Mouse (Mus musculus): Measurements from ENCODE around the gene Pcyt1a. TPM values are rescaled to one million over a fixed set of nuclear protein-coding genes. Genes with fewer than 3 reads are reported as not detected.
"Not testable (repeated sequence)": the region's sequence is repeated elsewhere in the genome, so short reads cannot be mapped to it uniquely, and the experiment has no call there.

The Pcyt1a gene
- polyA plus RNA-seq, 1 experiment from 2014 or later, result 38.6 TPM

DNA sequence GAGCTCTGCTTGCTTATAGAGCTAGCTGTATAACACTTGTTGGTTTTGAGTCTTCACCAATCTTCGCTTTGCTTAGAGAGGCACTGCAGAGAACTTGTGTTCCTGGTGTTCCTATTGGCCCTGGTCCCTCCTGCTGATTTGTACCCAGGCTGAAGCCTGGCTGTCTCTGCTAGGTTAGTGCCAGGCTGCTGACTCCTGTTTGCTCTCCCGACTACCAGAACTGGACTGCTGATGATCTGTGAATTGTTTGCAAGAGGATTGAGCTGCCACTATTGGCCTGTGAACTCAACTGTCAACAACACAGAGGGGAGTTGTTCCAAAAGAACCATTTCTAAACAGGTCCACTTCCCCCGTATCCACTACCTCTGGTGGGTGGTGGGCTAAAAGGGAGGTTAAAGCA is 10.7 kb downstream of the Pcyt1a start:
- H3K9me3 ChIP-seq, result no peaks in the 10 kb centered on the region
- no peaks in the 10 kb centered on the region for H3K4me1 ChIP-seq (replicated peaks)
- no peak overlapping the region for H3K4me3 ChIP-seq
- DNase-seq (ENCODE audit: low spot score), result no peak
- H3K27ac ChIP-seq, result no peak overlapping the region
- peaks cover 11% of the 10 kb centered on the region; the same call in 1 of the 2 replicates for H3K36me3 ChIP-seq
- H3K27me3 ChIP-seq (ENCODE audit: insufficient read depth, poor library complexity, severe bottlenecking), result no peaks in the 10 kb centered on the region
- WGBS, result 90% methylated on average over 3 of the region's 3 CpGs

GRCm38 (mm10) chr16:32444615-32445014 is 13.9 kb downstream of the Pcyt1a start:
- DNase-seq (ENCODE audit: low spot score); H3K9me3 ChIP-seq; H3K4me3 ChIP-seq; H3K27ac ChIP-seq; H3K27me3 ChIP-seq (ENCODE audit: insufficient read depth, poor library complexity, severe bottlenecking); H3K4me1 ChIP-seq (replicated peaks): not testable (repeated sequence)
- peaks cover 11% of the 10 kb centered on the region; the same call in 1 of the 2 replicates for H3K36me3 ChIP-seq
- 88% methylated on average over 3 of the region's 3 CpGs for WGBS

DNA sequence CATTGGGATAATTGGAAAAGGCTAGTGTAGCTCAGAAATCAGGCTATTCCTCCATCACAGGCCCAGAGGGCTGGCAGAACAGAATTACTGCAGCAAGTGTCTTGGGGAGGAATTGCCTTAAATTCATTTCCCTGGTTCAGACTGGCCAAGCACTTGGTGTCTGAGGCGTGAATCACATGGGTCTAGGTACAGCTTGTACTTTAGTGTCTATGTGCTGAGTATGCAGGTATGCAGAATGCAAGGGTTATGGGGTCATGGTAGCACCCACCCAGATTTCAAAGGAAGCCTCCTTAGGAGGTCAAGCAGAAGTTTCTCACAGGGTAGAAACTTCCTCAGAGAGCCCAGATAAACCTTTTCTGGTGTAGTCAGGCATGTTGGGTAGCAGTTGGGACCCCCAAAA is 14.8 kb downstream of the Pcyt1a start:
- H3K4me3 ChIP-seq, result no peak overlapping the region
- no peaks in the 10 kb centered on the region for H3K9me3 ChIP-seq
- H3K27me3 ChIP-seq (ENCODE audit: insufficient read depth, poor library complexity, severe bottlenecking), result no peaks in the 10 kb centered on the region
- H3K4me1 ChIP-seq (replicated peaks), result no peaks in the 10 kb centered on the region
- no peak for DNase-seq (ENCODE audit: low spot score)
- 96% methylated on average over 1 of the region's 1 CpGs for WGBS
- peaks cover 11% of the 10 kb centered on the region; the same call in 1 of the 2 replicates for H3K36me3 ChIP-seq
- no peak overlapping the region for H3K27ac ChIP-seq

DNA sequence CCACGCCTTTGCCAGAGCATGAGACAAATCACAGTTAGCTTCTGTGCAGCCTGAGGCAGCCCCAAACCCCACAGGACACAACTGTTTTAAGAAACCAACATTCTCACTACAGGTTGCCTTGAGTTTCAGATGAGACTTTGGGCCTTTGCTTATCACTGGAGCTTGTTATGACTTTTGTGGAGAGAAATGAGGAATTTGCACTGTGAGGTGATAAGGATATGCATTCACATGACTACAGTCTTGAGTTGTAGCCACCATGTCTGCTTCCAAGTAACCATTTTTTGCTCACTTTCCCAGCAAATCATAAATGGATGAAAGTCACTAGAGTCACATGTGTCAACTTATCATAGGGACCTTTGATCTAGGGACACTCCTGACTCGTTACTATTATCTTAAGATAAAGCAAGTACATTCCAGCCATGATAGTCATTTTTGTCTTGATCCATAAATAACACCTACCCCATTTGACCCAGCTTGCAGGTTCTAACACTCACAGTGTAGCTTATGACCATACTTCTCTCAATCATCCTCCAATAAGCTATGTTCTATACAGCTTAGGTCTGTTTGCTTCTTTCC is 15.9 kb downstream of the Pcyt1a start:
- Histone ChIP-seq H3K27me3 (ENCODE audit: insufficient read depth, poor library complexity, severe bottlenecking) (no peaks in the 10 kb centered on the region), H3K9me3 (no peaks in the 10 kb centered on the region), H3K36me3 (peaks cover 7% of the 10 kb centered on the region; the same call in 1 of the 2 replicates), H3K27ac (no peak overlapping the region), H3K4me3 (no peak overlapping the region), H3K4me1 (replicated peaks) (no peaks in the 10 kb centered on the region)
- 87% methylated on average over 2 of the region's 2 CpGs for WGBS
- DNase-seq (ENCODE audit: low spot score), result no peak

DNA sequence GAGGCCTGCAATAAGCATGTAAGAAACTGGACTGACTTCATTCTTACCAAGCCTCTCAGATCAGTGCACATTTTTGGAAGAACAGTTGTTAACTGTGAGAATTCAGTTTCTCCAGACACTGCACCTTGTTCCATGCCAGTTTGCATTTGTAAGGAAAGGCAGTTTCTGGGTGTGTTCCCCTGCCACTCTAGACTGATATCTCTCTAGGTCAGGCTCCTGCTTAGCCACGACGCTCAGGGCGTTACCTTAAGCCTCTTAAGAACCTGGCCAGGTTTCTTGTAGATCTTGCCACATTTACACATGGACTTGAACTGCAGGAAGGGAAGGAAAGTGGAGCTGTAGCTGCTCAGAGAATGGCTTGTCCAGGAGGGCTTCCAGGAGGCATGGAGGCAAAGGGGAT is 18.9 kb downstream of the Pcyt1a start:
- H3K4me1 ChIP-seq (replicated peaks), result no peaks in the 10 kb centered on the region
- 90% methylated on average over 3 of the region's 3 CpGs for WGBS
- H3K9me3 ChIP-seq, result no peaks in the 10 kb centered on the region
- H3K4me3 ChIP-seq, result no peak overlapping the region
- no peaks in the 10 kb centered on the region for H3K27me3 ChIP-seq (ENCODE audit: insufficient read depth, poor library complexity, severe bottlenecking)
- H3K36me3 ChIP-seq, result peaks cover 19% of the 10 kb centered on the region
- no peak for DNase-seq (ENCODE audit: low spot score)
- H3K27ac ChIP-seq, result no peak overlapping the region

DNA sequence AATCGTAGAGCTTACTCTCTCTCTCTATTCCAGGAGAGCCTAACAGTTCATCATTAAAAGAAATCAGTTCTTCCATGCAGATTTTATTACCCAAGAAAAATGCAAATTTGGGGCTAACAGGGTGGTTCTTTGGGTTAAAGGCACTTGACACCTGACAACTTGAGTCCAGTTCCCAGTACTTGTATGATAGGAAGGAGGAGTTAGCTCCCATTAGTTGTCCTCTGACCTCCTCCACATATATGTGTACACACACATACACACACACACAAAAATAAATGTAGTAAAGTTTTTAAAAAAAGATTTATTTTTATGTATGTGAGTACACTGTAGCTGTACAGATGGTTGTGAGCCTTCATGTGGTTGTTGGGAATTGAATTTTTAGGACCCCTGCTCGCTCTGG is 19.4 kb downstream of the Pcyt1a start:
- Histone ChIP-seq H3K4me1 (replicated peaks) (no peaks in the 10 kb centered on the region), H3K27me3 (ENCODE audit: insufficient read depth, poor library complexity, severe bottlenecking) (no peaks in the 10 kb centered on the region), H3K9me3 (no peaks in the 10 kb centered on the region), H3K4me3 (no peak overlapping the region), H3K36me3 (peaks cover 23% of the 10 kb centered on the region), H3K27ac (no peak overlapping the region)
- WGBS, result 97% methylated on average over 2 of the region's 2 CpGs
- DNase-seq (ENCODE audit: low spot score), result no peak

GRCm38 (mm10) chr16:32453102-32453501 is 22.4 kb downstream of the Pcyt1a start:
- no peak for DNase-seq (ENCODE audit: low spot score)
- 94% methylated on average over 8 of the region's 8 CpGs for WGBS

DNA sequence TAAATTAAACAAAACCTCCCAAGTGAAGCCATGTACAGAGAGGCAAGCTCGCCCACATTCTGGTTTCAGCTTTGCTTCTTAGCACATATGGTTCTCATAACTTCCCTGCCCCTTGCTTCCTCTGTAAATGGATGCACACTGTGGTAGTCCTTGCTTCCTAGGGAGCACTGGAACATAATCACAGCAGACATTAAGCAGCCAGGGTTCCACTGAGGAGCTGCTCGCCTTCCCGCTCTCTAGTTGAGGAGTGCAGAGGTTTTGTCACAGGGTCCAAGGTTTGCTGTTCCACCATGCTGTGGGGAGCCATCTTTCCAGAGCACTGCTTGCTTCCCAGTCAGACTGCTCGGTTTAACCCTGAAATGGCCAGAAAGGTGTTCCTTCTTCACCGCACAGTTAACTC is 23.9 kb downstream of the Pcyt1a start:
- H3K4me3 ChIP-seq, result no peak overlapping the region
- H3K9me3 ChIP-seq, result no peaks in the 10 kb centered on the region
- WGBS, result 76% methylated on average over 5 of the region's 5 CpGs
- peaks cover 48% of the 10 kb centered on the region for H3K36me3 ChIP-seq
- no peaks in the 10 kb centered on the region for H3K27me3 ChIP-seq (ENCODE audit: insufficient read depth, poor library complexity, severe bottlenecking)
- DNase-seq (ENCODE audit: low spot score), result peak; percentile 20
- no peak overlapping the region for H3K27ac ChIP-seq
- H3K4me1 ChIP-seq (replicated peaks), result no peaks in the 10 kb centered on the region

More at GRCm38 (mm10) chr16:32453102-32453501, 22.4 kb downstream of the Pcyt1a start:
- Histone ChIP-seq H3K9me3 (no peaks in the 10 kb centered on the region), H3K27ac (no peak overlapping the region), H3K27me3 (ENCODE audit: insufficient read depth, poor library complexity, severe bottlenecking) (no peaks in the 10 kb centered on the region), H3K4me3 (no peak overlapping the region), H3K4me1 (replicated peaks) (no peaks in the 10 kb centered on the region), H3K36me3 (peaks cover 40% of the 10 kb centered on the region)

DNA sequence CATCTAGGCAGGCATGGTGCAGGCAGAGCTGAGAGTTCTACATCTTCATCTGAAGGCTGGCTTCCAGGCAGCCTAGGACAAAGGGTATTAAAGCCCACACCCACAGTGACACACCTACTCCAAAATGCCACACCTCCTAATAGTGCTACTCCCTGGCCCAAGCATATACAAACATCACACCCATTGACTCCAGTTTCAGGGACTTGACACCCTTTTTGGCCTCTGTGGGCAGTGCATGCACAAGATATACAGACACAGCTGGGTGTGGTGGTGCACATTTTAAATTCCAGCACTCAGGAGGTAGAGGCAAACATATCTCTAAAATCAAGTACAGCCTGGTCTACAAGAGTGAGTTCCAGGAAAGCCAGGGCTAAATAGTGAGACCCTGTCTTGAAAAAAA is 25.4 kb downstream of the Pcyt1a start:
- Histone ChIP-seq H3K27ac (no peak overlapping the region), H3K27me3 (ENCODE audit: insufficient read depth, poor library complexity, severe bottlenecking) (no peaks in the 10 kb centered on the region), H3K4me3 (no peak overlapping the region), H3K36me3 (peaks cover 50% of the 10 kb centered on the region), H3K4me1 (replicated peaks) (no peaks in the 10 kb centered on the region), H3K9me3 (no peaks in the 10 kb centered on the region)
- no peak for DNase-seq (ENCODE audit: low spot score)

DNA sequence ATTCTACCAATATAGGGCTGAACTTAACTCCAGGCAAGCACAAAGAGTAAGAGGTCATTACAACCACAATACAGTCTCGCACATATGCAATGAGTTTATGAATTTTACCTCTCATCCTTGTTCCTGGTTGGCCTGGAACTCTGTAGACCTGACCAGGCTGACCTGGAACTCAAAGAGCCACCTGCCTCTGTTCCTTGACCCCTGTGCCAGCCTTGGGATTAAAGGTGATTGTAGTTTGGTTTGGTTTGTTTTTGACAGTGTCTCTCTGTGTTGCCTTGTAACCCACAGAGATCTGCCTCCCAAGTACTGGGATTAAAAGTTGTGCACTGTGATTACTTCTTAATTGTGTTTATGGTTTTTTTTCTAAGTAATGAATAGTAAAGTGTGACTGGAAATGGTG is 26.0 kb downstream of the Pcyt1a start:
- Histone ChIP-seq H3K27me3 (ENCODE audit: insufficient read depth, poor library complexity, severe bottlenecking) (no peaks in the 10 kb centered on the region), H3K36me3 (peaks cover 47% of the 10 kb centered on the region), H3K4me1 (replicated peaks) (no peaks in the 10 kb centered on the region), H3K9me3 (no peaks in the 10 kb centered on the region), H3K27ac (no peak overlapping the region), H3K4me3 (no peak overlapping the region)
- 90% methylated on average over 1 of the region's 1 CpGs for WGBS
- no peak for DNase-seq (ENCODE audit: low spot score)

DNA sequence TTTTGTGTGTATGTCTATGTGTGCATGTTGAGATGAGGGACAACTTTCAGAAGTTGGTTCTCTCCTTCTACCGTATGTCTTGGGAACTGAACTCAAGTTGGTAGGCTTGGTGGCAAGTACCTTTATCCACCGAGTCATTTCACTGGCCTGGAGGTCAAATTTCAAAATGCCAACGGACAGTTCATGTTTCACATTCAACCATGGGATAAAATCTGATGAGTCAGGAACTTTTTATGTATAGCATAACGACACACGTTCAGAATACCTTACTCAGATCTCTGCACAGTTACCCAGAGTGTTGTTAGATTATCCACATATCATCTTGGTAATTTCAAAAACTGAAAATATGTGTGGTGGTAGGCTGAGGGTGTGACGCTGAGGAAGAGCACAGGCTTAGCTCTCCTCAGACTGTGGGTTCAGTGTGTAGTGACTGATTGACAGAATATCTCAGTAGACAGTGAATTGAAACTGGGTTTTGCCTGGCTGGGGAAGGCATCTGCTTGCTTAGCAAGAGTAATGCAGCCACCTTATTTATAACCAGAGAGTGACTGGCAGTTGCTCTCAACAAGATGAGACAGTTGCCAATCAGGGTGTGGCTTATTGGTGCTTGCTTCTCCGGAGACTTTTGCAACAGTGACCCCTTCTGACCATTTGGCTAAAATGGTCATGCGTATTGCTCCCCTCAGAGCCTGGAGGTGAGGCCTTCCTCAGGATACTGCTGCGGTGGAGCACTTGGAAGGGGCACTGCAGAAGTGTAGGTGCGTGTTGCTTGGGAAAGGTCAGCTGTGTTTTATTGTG is 27.1 kb downstream of the Pcyt1a start:
- 70% methylated on average over 10 of the region's 10 CpGs for WGBS

GRCm38 (mm10) chr16:32460518-32460917 is 29.8 kb downstream of the Pcyt1a start:
- Histone ChIP-seq H3K27me3 (ENCODE audit: insufficient read depth, poor library complexity, severe bottlenecking) (no peaks in the 10 kb centered on the region), H3K36me3 (peaks cover 45% of the 10 kb centered on the region), H3K27ac (no peak overlapping the region), H3K4me3 (no peak overlapping the region), H3K4me1 (replicated peaks) (no peaks in the 10 kb centered on the region), H3K9me3 (no peaks in the 10 kb centered on the region)
- WGBS, result 63% methylated on average over 4 of the region's 4 CpGs
- DNase-seq (ENCODE audit: low spot score), result no peak

More for the DNA sequence above, 27.1 kb downstream of the Pcyt1a start:
- H3K4me3 ChIP-seq, result no peak overlapping the region
- peaks cover 42% of the 10 kb centered on the region for H3K36me3 ChIP-seq
- H3K4me1 ChIP-seq (replicated peaks), result no peaks in the 10 kb centered on the region
- peak; percentile 29 for DNase-seq (ENCODE audit: low spot score)
- no peaks in the 10 kb centered on the region for H3K27me3 ChIP-seq (ENCODE audit: insufficient read depth, poor library complexity, severe bottlenecking)
- no peak overlapping the region for H3K27ac ChIP-seq
- no peaks in the 10 kb centered on the region for H3K9me3 ChIP-seq

- Histone ChIP-seq H3K9me3 (no peaks in the 10 kb centered on the region), H3K36me3 (peaks cover 41% of the 10 kb centered on the region), H3K4me3 (no peak overlapping the region), H3K4me1 (replicated peaks) (no peaks in the 10 kb centered on the region), H3K27ac (no peak overlapping the region), H3K27me3 (ENCODE audit: insufficient read depth, poor library complexity, severe bottlenecking) (no peaks in the 10 kb centered on the region)
- 96% methylated on average over 5 of the region's 5 CpGs for WGBS
- DNase-seq (ENCODE audit: low spot score), result no peak
Observed at GRCm38 (mm10) chr16:32461713-32462112, 31.0 kb downstream of the Pcyt1a start.
